Mouse (Mus musculus) urinary bladder, postnatal 36 days (tissue): ENCODE measurements around the gene Miga2.

Experiments
- DNase-seq, 2 experiments: peaks; one replicate each; pipeline ENCODE4 v3.0.0; 2022; ENCODE audit warnings: low spot score in 2 of 2, mixed read lengths in 1 of 2

Gene Miga2

GRCm38 (mm10) chr2:30358533-30359531, 5.2 kb upstream of the Miga2 start, which contains the start of gene Sh3glb2:
Gene Sh3glb2, minus strand, starts transcription at chr2:30359337.
- peak; percentile 74 to 77 for DNase-seq

GRCm38 (mm10) chr2:30360626-30361025, 3.4 kb upstream of the Miga2 start:
- no peak for DNase-seq

GRCm38 (mm10) chr2:30362865-30363264, 1.2 kb upstream of the Miga2 start:
- DNase-seq = no peak

- DNase-seq = no peak
Observed at GRCm38 (mm10) chr2:30365281-30366069, 1.4 kb downstream of the Miga2 start.

GRCm38 (mm10) chr2:30366203-30366602, 2.2 kb downstream of the Miga2 start:
- DNase-seq = no peak

- DNase-seq = no peak
Observed at GRCm38 (mm10) chr2:30371544-30371943, 7.5 kb downstream of the Miga2 start.

- DNase-seq = no peak
Observed at GRCm38 (mm10) chr2:30372726-30373125, 8.7 kb downstream of the Miga2 start.

- no peak for DNase-seq
Observed at GRCm38 (mm10) chr2:30375893-30376292, 11.9 kb downstream of the Miga2 start.

GRCm38 (mm10) chr2:30377721-30378120, 13.7 kb downstream of the Miga2 start:
- no peak for DNase-seq

- DNase-seq = no peak
Observed at GRCm38 (mm10) chr2:30379307-30379706, 15.3 kb downstream of the Miga2 start.

GRCm38 (mm10) chr2:30380564-30381376, 16.7 kb downstream of the Miga2 start:
- no peak for DNase-seq

GRCm38 (mm10) chr2:30381377-30381725, 17.3 kb downstream of the Miga2 start:
- DNase-seq = peak in 1 of 2 experiments; percentile 57

GRCm38 (mm10) chr2:30384814-30385213, 20.8 kb downstream of the Miga2 start:
- DNase-seq = no peak

GRCm38 (mm10) chr2:30385591-30385990, 21.6 kb downstream of the Miga2 start:
- DNase-seq = no peak

GRCm38 (mm10) chr2:30386913-30387312, 22.9 kb downstream of the Miga2 start:
- DNase-seq = no peak

GRCm38 (mm10) chr2:30389000-30389399, 25.0 kb downstream of the Miga2 start:
- no peak for DNase-seq

GRCm38 (mm10) chr2:30392114-30392576, 28.1 kb downstream of the Miga2 start, which contains the start of gene Dolpp1:
Gene Dolpp1, plus strand, starts transcription at chr2:30392254.
- peak; percentile 90 to 97 for DNase-seq

- DNase-seq = peak; percentile 81 to 83
Observed at GRCm38 (mm10) chr2:30392577-30393369, 28.7 kb downstream of the Miga2 start.

- DNase-seq = no peak
Observed at GRCm38 (mm10) chr2:30393370-30393656, 29.3 kb downstream of the Miga2 start.

- no peak for DNase-seq
Observed at GRCm38 (mm10) chr2:30395757-30396156, 31.7 kb downstream of the Miga2 start.

GRCm38 (mm10) chr2:30396246-30396645, 32.2 kb downstream of the Miga2 start:
- no peak for DNase-seq
